Mouse (Mus musculus) liver, adult (tissue): Measurements from ENCODE around the gene Klc4.
A peak's percentile ranks its signal among the peaks of the same experiment; 100 is the strongest.

Experiments
- GATA4 ChIP-seq: IDR thresholded peaks from 2 replicates; pipeline ENCODE4 v1.6.1; 2014; ENCODE audit warnings: mild to moderate bottlenecking, low read length; ENCODE audit not compliant: insufficient replicate concordance

Gene Klc4

DNA sequence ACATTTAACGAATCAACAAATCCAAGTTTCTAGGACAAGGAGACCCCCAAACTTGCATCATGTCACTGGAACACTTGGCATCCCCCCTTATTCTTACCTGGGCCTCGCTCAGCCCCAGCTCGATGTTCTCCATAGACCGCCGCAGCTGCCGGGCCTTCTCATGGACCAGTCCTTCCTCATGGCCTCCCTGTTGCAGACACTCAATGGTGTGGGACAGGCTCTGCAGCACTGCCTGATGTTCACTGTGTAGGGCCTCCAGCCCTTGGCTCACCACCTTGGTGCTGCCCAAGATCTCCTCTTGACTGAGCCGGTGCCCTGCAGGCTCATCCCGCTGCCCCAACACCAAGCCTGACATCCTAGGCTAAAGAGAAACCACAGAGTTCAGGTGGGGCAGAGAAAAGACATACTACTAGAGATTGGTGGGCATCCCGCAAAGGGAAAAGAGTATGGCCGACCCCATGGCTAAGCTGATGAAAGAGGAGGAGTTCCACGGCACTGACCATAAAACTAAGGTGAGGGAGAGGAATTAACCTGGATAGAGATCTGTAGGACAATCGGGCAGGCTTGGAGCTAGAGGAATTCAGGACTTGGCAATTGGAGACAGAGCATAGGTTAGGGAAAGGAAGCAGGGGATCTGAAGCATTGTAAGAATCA is 1.5 kb downstream of the Klc4 start:
- TF ChIP-seq GATA4: no peak

DNA sequence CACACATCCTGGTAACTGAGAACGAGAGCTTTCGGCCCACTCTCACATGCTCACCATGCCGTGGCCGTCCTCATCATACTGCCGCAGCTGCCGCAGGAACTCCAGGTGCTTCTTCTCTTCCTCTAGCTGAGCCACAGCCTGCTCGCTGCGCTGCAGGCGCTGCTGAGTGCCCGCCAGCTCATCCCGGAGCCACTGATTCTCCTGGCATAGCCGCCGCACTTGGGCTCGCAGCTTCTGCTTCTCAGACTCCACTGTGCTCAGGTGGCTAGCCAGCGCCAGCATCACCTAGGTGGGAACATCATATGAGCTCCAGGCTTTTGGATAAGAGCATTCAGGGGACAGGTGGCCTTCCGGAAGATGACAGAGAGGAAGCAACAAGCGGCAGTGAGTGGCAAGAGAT is 3.8 kb downstream of the Klc4 start:
- TF ChIP-seq GATA4: no peak

DNA sequence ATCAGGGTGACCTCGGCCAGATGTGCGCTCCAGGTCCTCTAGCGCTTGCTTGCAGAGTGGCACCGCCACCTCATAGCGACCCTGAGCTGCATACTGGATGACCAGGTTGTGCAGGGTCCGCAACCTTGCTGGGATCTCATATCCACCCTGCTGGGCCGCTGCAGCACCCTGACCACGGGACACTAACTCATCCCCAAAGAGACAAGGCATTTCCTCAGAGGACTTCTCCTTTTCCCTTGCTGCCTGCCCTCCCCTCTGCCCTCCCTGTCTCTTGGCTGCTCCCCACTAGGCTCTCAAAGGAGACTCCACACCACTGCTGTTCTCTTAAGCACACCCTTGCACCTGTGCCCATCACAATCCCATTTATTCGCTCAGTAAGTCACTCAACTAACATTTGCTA is 5.9 kb downstream of the Klc4 start:
- no peak for TF ChIP-seq GATA4

DNA sequence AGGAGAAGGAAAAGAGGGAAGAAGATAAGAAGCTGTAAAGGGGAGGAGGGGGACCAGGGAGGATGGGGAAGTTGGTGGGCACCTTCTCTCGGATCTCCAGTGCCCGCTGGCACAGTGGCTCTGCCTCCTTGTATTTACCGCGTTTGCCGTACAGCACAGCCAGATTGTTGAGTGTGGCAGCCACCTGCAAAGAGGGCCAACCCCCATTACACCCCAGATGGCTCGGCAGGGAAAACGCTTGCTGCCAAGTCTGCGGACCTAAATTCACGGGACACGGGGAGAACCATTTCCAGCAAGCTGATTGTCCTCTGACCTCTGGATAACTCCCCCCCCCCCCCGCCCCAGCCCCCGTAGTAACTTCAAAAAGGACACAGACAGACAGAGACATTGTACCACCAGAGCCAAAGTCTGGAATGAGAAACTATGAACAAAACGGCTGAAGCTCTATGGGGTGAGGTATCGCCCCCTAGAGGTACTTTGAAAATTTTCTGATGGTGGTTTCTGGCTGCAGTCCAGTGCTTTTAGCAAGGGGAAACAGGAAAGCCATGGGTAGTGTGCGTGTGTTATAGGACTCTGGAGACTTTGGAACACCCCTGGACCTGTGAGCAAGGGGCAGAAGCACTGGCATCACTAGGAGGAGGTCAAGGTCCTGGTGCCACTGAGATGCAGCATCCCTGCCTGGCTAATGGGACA is 8.8 kb downstream of the Klc4 start:
- no peak for TF ChIP-seq GATA4

DNA sequence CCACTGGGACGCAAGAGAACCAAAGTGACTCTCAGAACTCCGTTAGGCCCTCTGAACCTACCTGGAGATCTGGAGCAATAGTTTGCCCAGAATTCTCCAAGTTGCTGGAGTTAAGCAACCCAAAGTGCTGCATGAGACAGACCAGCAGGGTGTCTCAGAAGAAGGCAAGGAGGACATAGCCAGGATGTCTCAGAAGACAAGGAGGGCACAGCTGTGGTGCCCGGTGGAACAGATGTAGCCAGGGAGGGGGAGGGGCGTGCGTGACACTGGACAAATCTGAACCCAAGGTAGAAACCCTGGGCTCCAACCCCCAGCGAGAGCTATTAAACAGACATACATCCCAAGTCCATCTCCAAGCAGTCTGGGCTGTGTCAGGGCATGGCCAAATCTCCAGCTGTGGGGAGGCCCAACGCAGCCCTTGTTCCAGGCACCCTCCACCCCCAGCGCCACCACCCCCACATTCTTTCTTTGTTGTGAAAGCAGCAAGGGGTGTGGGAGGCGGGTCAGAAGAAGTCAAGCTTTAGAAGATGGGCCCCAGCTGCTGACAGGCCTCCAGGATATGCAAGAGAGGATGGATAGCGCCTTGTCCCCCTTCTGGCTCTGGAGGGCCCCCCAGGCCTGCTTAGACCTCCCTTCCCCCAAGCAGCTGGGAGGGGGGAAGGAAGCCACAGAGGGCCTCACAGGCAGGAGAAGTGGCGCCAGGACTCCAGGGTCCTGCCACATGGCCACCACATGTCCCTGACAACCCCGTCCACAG is 16.0 kb downstream of the Klc4 start:
- no peak for TF ChIP-seq GATA4

DNA sequence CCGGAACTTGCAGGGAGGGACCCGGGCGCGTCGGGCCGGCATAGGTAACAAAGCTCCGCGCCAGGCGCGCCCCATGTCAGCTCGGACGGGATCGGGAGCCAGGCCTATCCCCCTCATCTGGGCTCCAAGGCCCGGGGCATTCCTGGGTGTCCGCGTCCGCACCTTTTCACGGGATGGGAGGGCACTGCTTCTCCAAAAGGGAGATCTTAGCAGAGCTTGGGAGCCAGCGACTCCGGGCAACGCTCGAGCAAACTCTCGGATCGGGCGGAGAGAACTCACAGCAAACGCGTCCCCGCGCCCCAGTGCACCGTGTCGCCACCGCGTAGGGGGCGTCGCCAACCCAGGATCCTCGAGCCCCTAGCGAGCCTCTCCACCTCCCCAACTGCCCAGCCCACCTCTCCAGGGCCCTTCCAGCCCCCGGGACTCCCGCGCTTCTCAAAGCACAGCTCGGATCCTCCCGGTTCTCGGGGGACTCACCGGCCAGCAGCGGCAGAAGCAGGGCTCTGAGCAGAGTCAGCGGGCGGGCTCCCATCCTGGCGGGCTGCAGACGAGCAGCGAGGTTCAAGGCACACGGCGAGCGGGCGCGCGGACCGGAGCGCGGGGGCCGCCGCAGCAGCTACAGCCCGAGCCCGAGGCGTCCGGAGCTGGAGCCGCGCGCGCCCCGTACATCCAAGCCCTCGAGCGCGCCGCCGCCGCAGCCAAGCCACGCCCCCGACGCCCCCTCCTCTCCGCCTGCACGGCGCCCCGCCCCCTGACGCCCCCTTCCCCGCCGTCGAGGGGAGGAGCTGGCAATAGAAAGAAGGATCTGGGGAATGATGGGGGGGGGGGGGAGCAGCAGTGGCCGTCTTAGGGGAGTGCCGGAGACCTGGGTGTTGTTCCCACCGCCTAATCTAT is 16.8 kb downstream of the Klc4 start, which contains the start of gene Ptk7:
Gene Ptk7 (minus strand): TSS at position 714 of the 894 bp plus-strand sequence.
- no peak for TF ChIP-seq GATA4

DNA sequence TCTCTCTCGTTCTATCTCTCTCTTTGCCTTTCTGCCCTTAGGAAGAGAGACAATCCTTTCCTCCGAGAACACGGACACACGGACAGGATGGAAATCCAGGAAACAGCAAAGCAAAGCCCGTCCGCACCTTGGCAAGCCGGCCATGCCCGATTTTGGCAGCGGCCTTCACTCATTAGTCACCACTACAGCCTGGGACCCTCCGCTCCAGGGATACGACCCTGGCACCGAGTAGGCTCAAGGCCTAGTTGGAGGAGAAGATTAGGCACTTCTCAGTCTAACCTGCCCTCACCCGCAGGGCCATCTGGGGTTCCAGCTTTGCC is 17.4 kb downstream of the Klc4 start:
- TF ChIP-seq GATA4: no peak

DNA sequence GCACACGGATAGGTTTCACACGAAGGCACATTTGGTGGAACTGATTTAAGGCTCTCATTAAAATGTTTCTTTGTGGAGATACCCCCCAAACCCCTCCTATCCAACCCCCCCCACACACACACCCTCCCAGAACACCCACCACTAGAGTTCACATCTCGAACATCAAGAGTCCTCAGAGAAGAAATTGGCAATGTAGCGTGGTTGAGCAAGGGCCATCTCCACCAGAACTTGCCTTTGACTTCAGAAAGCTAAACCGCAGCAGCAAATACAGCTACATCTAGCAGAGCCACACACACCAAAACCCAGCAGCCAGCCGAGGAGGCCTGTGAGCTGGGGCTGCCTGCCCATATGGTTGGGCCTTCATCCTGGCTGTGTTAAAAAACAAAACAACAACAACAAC is 18.4 kb downstream of the Klc4 start:
- TF ChIP-seq GATA4: no peak

DNA sequence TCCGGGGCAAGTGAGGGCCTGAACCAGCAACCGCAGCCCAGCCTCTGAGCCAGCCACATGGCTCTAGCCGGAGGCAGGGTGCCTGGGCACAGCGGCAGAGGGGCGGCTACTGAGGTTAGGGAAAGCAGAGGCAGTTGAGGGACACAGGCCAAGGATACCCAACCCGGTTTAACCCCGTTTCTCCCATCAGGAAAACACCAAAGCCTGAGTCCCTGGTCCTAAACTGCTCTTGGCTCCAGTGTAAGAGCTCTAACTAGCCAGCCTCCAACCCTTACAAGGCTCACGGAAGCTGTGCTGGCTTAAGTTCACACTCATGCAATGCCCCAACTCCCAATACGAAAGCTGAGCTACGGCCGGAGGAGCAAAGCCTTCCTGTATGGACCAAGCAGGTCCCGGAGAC is 21.2 kb downstream of the Klc4 start:
- no peak for TF ChIP-seq GATA4

DNA sequence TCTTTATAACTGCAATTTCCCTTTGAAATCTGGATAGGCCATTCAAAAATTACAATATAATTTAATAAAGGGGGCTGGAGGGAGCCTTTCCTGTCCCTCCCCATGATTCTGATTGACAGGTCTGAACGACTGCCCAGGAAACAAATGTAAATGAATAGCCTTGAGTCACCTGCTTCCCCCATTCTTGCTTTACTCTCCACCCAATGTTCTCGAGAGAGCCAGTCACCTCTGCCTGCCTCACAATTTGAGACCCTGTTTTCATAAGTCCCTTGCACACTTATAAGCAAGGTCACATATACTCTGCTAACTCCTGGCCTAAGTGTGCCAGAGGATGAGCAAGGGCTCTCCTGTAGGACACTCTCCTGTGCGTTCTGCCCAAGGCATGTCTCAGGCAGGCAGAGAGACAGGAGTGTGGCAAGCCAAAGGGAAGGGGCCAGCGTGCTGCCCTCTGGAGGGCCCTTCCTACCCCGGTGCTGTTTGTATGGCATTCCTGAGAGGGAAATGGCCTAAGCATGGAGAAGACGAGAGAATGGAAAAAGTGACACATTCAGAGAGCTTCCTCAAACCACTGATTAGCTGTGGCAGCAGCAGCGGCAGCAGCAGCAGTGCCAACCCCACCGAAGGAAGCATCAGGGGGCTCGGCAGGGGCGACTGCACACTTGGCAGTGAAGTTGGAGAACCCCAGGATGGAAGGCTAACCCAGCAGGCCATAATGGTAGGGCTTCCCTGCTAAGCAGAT is 21.8 kb downstream of the Klc4 start:
- no peak for TF ChIP-seq GATA4

DNA sequence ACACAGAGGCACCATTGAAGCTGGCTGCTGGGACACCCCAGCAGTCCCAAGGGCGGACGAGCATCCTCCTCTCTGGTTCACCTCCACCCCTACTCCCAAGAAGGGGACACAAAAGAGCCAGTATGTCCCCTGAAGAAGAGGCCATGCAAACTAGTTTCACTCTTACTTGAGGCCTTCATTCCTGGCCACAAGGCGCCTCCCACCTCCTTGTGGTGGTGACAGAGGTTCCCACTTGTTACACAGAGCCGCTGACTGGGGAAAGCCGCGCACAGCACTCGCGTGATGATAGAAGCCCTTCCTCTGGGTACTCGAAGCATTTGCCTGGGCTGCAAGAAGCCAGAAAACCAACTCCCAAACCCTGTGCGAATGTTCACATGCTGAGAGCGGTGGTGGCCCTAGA is 23.6 kb downstream of the Klc4 start:
- no peak for TF ChIP-seq GATA4

DNA sequence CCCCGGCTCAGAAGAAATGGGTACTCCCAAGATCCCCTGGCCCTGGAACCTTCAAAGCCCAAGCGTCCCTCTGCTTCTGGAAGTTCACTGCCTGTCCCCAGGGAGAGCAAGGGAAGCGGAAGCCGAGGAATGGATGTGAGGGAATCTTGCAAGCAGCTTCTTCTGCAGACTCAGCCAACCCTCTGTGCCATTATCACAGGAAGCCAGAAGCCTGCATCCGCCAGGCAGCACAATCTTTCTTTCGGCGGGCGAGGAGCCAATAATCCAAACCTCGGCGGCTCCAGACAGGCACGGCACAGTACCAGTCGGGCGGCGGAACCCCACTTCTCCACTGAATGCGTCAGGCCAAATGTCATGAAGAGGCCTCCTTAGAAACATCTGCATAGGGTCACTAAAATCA is 24.5 kb downstream of the Klc4 start:
- peak; percentile 82; the same call in 1 of the 2 replicates for TF ChIP-seq GATA4

DNA sequence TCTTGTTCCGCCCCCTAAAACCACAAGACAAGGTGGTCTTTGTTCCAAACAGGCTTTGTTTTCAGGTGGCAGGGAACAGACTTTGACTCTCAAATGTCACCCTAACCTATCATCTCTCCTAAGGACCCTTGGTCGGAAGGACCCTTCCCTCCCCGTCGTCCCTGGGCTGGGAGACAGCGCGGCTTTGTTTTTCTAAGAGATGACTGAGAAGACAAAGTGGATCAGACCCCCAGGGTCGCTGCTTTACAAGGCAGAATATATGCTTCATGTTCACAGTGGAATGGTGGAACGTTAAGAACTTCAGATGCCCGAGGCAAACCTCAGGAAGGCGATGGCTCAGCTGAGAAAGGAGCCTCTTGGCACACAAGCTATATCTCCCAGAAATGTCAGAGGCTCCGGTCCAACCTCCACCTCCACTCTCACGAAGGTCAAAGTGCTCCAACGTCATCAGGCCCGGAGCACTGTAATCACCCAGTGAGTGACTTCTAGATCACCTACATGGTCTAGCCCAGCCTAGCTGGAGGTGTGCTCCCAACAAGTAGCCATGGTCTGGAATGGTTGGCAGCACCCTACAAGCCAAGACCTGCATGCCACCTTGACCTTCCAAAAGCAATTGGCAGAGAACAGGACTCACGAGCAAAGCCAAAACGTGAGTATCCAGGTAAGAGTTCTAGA is 26.0 kb downstream of the Klc4 start:
- TF ChIP-seq GATA4: no peak
